Mouse (Mus musculus): ENCODE results near the gene Draxin. TPM values are rescaled to one million over a fixed set of nuclear protein-coding genes. Genes with fewer than 3 reads are reported as not detected.

Draxin gene
- total and polyA plus RNA-seq, 3 experiments, result 0.04 TPM; not detected in 2

- TF ChIP-seq HCFC1 (IDR thresholded peaks at IDR 0.05; ENCODE audit: low read depth, low read length) (no peak), POLR2AphosphoS2 (IDR thresholded peaks at IDR 0.05; ENCODE audit: low read depth, low read length) (no peak), KAT2A (IDR thresholded peaks at IDR 0.05; ENCODE audit: insufficient replicate concordance, low read length) (no peak), UBTF (IDR thresholded peaks at IDR 0.05; ENCODE audit: low read depth, low read length) (no peak), MAX (IDR thresholded peaks at IDR 0.05; ENCODE audit: low read length) (no peak), TCF12 (IDR thresholded peaks at IDR 0.05; ENCODE audit: low read depth, low read length) (no peak), CTCF (conservative IDR thresholded peaks at IDR 0.05 in 1 of 2, IDR thresholded peaks at IDR 0.05 in 1 of 2; ENCODE audit: low read depth in 2 of 2, low read length in 2 of 2) (no peak), PAX5 (IDR thresholded peaks at IDR 0.05; ENCODE audit: low read length) (no peak), CHD2 (IDR thresholded peaks at IDR 0.05; ENCODE audit: low read length) (no peak), ZC3H11A (IDR thresholded peaks at IDR 0.05; ENCODE audit: low read depth, low read length) (no peak), JUN (IDR thresholded peaks at IDR 0.05; ENCODE audit: insufficient read depth, low read depth, low read length) (no peak), BHLHE40 (IDR thresholded peaks at IDR 0.05; ENCODE audit: low read depth, low read length) (no peak), SIN3A (IDR thresholded peaks at IDR 0.05; ENCODE audit: low read length) (no peak), NRF1 (IDR thresholded peaks at IDR 0.05; ENCODE audit: low read depth, low read length) (no peak), MAZ (IDR thresholded peaks at IDR 0.05; ENCODE audit: low read depth, low read length) (no peak), ELF1 (IDR thresholded peaks at IDR 0.05; ENCODE audit: low read depth, low read length) (no peak), USF2 (conservative IDR thresholded peaks at IDR 0.05; ENCODE audit: low read depth, low read length) (no peak), MAFK (IDR thresholded peaks at IDR 0.05; ENCODE audit: insufficient replicate concordance, low read length) (no peak)
- Histone ChIP-seq H3K4me2 (ENCODE audit: insufficient read depth, low read depth, poor library complexity, severe bottlenecking) (no peak overlapping the region), H3K9ac (ENCODE audit: insufficient read depth, low read depth) (no peak overlapping the region), H3K27ac (ENCODE audit: insufficient read depth, low read depth) (no peak overlapping the region), H3K27me3 (replicated peaks) (no peaks in the 10 kb centered on the region), H3K9me3 (replicated peaks; ENCODE audit: low read length) (no peaks in the 10 kb centered on the region), H3K4me1 (ENCODE audit: control insufficient read depth in 1 of 2, insufficient read depth in 2 of 2) (peaks cover 0 to 5% of the 10 kb centered on the region in 2 experiments; a peak in 2 of 4 replicates), H3K36me3 (replicated peaks in 1 of 2; ENCODE audit: control insufficient read depth in 1 of 2, insufficient read depth in 1 of 2, low read length in 1 of 2) (peaks cover 28 to 51% of the 10 kb centered on the region in 2 experiments), H3K79me2 (replicated peaks; ENCODE audit: control insufficient read depth, extremely low read depth, insufficient read depth, poor library complexity, severe bottlenecking) (no peaks in the 10 kb centered on the region), H3K4me3 (replicated peaks in 1 of 3; ENCODE audit: low read depth in 2 of 3, low read length in 2 of 3, poor library complexity in 1 of 3) (no peak overlapping the region)
- no peak for DNase-seq (ENCODE audit: extremely low read depth)
- dilution Hi-C loops (cut with MboI; ENCODE audit: extremely low pct_ligation_motif_present, extremely low pct_unique_long_range_greater_than_20kb, low sequenced_read_pairs), result no loop called here
- in situ Hi-C loops (cut with MboI; ENCODE audit: low pct_ligation_motif_present, low pct_unique_long_range_greater_than_20kb, low sequenced_read_pairs), result loop anchor here (5.0 to 25.0 kb wide), 3 partner anchors 33 to 462 kb away; partner anchors contain the start of gene Masp2
Measured at GRCm38 (mm10) chr4:148150242-148150641, 19.7 kb upstream of the Draxin start.

- peaks cover 32 to 58% of the 10 kb centered on the region in 2 experiments for H3K36me3 ChIP-seq (replicated peaks in 1 of 2; ENCODE audit: control insufficient read depth in 1 of 2, insufficient read depth in 1 of 2, low read length in 1 of 2)
- no peak overlapping the region for H3K9ac ChIP-seq (ENCODE audit: insufficient read depth, low read depth)
- peaks cover 0 to 5% of the 10 kb centered on the region in 2 experiments; a peak in 2 of 4 replicates for H3K4me1 ChIP-seq (ENCODE audit: control insufficient read depth in 1 of 2, insufficient read depth in 2 of 2)
- dilution Hi-C loops (cut with MboI; ENCODE audit: extremely low pct_ligation_motif_present, extremely low pct_unique_long_range_greater_than_20kb, low sequenced_read_pairs) (no loop called here), in situ Hi-C loops (cut with MboI; ENCODE audit: low pct_ligation_motif_present, low pct_unique_long_range_greater_than_20kb, low sequenced_read_pairs) (no loop called here)
- H3K9me3 ChIP-seq (replicated peaks; ENCODE audit: low read length), result no peaks in the 10 kb centered on the region
- no peaks in the 10 kb centered on the region for H3K79me2 ChIP-seq (replicated peaks; ENCODE audit: control insufficient read depth, extremely low read depth, insufficient read depth, poor library complexity, severe bottlenecking)
- DNase-seq (ENCODE audit: extremely low read depth), result no peak
- no peaks in the 10 kb centered on the region for H3K27me3 ChIP-seq (replicated peaks)
- no peak overlapping the region for H3K27ac ChIP-seq (ENCODE audit: insufficient read depth, low read depth)
- no peak for TF ChIP-seq E2F4 (IDR thresholded peaks at IDR 0.05; ENCODE audit: insufficient replicate concordance, low read depth, low read length)
- TF ChIP-seq TCF12 (IDR thresholded peaks at IDR 0.05; ENCODE audit: low read depth, low read length), result no peak
- no peak for TF ChIP-seq JUN (IDR thresholded peaks at IDR 0.05; ENCODE audit: insufficient read depth, low read depth, low read length)
- TF ChIP-seq ELF1 (IDR thresholded peaks at IDR 0.05; ENCODE audit: low read depth, low read length), result no peak
- TF ChIP-seq POLR2A (IDR thresholded peaks at IDR 0.05; ENCODE audit: low read depth, low read length), result no peak
- TF ChIP-seq USF1 (IDR thresholded peaks at IDR 0.05; ENCODE audit: low read depth, low read length), result no peak
- TF ChIP-seq ZC3H11A (IDR thresholded peaks at IDR 0.05; ENCODE audit: low read depth, low read length), result no peak
- no peak for TF ChIP-seq CTCF (conservative IDR thresholded peaks at IDR 0.05 in 1 of 2, IDR thresholded peaks at IDR 0.05 in 1 of 2; ENCODE audit: low read depth in 2 of 2, low read length in 2 of 2)
- no peak for TF ChIP-seq UBTF (IDR thresholded peaks at IDR 0.05; ENCODE audit: low read depth, low read length)
- TF ChIP-seq RCOR1 (conservative IDR thresholded peaks at IDR 0.05; ENCODE audit: low read depth, low read length), result no peak
- no peak for TF ChIP-seq JUND (conservative IDR thresholded peaks at IDR 0.05; ENCODE audit: low read depth, low read length)
- TF ChIP-seq CHD1 (IDR thresholded peaks at IDR 0.05; ENCODE audit: low read depth, low read length), result no peak
- no peak for TF ChIP-seq SIN3A (IDR thresholded peaks at IDR 0.05; ENCODE audit: low read length)
- TF ChIP-seq CHD2 (IDR thresholded peaks at IDR 0.05; ENCODE audit: low read length), result no peak
- TF ChIP-seq PAX5 (IDR thresholded peaks at IDR 0.05; ENCODE audit: low read length), result no peak
- no peak for TF ChIP-seq MEF2A (IDR thresholded peaks at IDR 0.05; ENCODE audit: borderline replicate concordance, low read depth, low read length)
- TF ChIP-seq ZKSCAN1 (IDR thresholded peaks at IDR 0.05; ENCODE audit: borderline replicate concordance, low read depth, low read length), result no peak
- TF ChIP-seq EP300 (IDR thresholded peaks at IDR 0.05; ENCODE audit: low read length), result no peak
- TF ChIP-seq ZMIZ1 (IDR thresholded peaks at IDR 0.05; ENCODE audit: low read depth, low read length), result no peak
- no peak for TF ChIP-seq USF2 (conservative IDR thresholded peaks at IDR 0.05; ENCODE audit: low read depth, low read length)
- H3K4me2 ChIP-seq (ENCODE audit: insufficient read depth, low read depth, poor library complexity, severe bottlenecking), result no peak overlapping the region
- no peak overlapping the region for H3K4me3 ChIP-seq (replicated peaks in 1 of 3; ENCODE audit: low read depth in 2 of 3, low read length in 2 of 3, poor library complexity in 1 of 3)
Measured at GRCm38 (mm10) chr4:148149540-148149939, 19.0 kb upstream of the Draxin start.
